Mouse (Mus musculus): ENCODE results near the gene Tmem160.

Tmem160 gene

GRCm38 (mm10) chr7:16491759-16492158, 39.2 kb downstream of the Tmem160 start:
- DNase-seq (ENCODE audit: low spot score) = peak; percentile 70

- DNase-seq (ENCODE audit: low spot score) = no peak
Measured at GRCm38 (mm10) chr7:16492211-16492610, 39.6 kb downstream of the Tmem160 start.

DNA sequence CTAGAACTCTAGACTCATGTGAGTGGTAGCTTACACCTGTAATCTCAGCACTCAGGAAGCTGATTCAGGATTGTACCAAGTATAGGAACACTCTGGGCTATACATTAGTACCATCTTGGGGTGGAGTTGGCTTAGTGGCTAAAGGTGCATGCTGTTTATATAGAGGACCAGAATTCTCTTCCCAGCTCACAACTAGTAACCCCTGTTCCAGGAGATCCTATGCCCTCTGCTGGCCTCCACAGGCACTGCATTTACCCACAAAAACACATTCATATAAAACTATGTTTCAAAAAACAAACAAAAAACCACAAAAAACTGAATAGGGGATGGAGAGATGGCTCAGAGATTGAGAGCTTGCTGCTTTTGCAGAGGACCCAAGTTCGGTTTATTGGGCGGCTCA, 40.8 kb downstream of the Tmem160 start:
- DNase-seq (ENCODE audit: low spot score) = peak; percentile 36

DNA sequence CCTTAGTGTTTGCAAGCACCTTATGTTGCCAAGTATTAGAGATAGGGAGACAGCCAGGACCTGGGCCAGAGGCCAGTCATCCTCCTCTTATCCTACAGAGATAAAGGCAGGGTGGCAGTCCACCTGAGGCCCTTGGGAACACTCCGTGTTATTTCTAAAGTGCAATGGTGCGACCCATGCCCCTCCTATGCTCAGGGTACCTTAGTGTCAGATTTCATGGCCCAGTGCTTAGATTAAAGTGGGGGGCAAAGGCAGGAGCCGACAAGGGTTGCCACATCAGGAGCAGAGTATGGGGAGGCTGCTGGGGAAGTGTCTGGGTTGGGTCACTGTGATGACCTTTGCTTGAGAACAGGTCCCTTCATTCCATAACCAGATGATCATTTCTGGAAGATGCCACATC, 43.7 kb downstream of the Tmem160 start:
- no peak for DNase-seq (ENCODE audit: low spot score)

DNA sequence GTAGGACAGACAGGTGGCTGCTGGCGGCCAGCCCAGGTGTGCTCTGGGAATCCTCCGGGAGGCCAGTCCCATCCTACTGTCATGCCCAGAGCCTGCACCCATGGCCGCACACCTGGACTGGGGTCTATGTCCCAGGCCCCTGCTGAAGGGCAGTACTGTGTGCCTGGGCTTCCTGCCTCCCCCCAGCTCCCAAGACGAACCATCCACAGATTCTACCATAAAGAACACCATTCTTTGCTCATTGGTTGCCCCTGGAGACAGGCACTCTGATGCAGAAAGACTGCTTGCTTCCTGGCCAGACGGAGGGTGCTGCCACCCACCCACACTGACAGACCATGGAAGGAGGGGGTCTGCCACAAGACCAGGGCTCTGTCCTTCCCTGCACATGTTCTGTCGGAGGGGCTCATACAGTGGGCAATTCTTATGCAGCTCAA, 47.1 kb downstream of the Tmem160 start:
- DNase-seq (ENCODE audit: low spot score) = no peak

DNA sequence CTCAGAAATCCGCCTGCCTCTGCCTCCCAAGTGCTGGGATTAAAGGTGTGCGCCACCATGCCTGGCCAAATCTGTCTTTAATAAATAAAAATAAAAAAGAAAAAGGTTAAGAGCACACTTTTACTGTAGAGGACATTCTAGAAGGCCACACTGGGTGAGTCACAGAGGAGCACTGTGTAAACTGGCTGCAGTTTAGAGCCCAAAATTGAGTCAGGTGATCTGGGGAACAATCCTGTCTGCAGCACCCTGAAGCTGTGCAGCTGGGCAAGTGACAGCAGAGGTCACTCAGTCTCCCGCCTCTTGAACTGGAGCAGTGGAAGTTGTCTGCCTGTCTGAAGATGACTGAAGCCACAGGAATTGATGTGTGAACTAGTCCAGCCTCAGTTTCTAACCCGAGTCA, 49.0 kb downstream of the Tmem160 start:
- DNase-seq (ENCODE audit: low spot score) = no peak

DNA sequence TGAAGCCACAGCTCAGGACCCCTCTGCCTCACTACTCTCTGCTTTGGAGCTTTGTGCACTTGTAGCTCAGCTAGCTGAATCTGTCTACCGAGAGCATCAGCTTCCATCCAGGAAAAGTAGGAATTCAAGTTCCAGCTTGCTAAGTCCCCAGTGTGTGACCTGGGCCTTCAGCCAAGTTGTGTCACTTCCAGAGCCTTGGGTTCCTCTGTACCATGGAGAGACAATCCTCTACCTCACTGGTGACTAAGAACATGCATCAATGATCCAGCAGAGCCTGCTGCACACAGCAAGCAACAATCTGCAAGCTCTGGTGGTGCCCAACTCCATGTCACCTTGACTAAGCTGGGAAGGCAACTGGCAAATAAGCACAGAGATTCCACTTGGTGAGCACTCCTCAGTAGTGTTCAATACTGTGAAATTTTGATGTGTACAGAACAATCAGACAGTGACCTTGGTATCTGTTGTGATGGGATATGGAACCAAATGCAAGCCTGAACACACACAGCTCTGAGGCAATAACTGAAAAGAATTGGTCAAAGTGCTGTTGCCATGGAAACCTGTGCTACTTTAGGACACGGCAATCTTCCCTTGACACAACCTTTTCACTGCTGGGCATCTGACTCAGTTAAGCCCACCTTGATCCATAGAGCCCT, 52.1 kb downstream of the Tmem160 start:
- no peak for DNase-seq (ENCODE audit: low spot score)
